Mouse (Mus musculus): ENCODE results near the gene Ptgis. TPM values are rescaled to one million over a fixed set of nuclear protein-coding genes. Genes with fewer than 3 reads are reported as not detected.

Ptgis gene
- polyA plus RNA-seq, 1 experiment from 2014 or later: 2.7 TPM

DNA sequence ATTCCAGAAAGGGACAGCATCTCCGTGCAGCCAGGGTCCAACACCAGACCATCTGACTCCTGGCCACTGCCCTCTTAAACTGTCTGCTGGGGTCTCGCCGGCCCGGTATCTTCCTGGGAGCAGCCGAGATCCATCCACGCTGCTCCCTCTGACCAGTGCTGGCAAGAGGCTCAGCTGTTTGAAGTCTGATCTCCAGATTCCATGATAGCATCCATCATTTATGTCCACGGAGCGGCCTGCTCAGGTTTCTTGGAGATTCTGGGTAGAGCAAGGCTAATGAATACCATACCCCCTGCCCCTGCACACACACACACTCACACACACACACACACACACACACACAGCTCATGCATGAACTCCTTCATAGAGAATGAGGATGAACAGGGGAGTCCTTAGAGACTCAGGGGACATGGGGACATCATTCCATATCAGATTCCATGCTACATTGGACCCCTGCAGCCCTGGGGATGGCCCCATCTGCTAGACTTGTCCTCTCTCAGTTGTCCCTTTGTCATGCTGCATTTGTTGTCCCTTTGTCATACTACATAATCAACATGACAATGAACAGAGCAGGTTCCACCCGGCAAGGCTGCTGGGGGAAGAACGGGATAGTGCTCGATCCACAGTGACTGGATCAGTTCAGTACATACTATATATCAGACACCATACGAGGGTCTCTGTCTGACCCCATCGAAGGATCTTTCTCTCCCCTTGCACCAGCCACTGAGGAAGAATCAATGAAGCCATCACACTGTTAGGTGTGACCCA, 41.6 kb downstream of the Ptgis start:
- Histone ChIP-seq H3K4me1 (peaks cover 18% of the 10 kb centered on the region), H3K4me2 (replicated peaks) (no peak overlapping the region), H3K27me3 (no peaks in the 10 kb centered on the region), H3K4me3 (no peak overlapping the region), H3K27ac (replicated peaks) (no peak overlapping the region), H3K36me3 (no peaks in the 10 kb centered on the region), H3K9me3 (no peaks in the 10 kb centered on the region), H3K9ac (replicated peaks) (no peak overlapping the region)
- no peak for ATAC-seq (replicated peaks)
- whole genome bisulfite sequencing: 74% methylated on average over 13 of the region's 13 CpGs

DNA sequence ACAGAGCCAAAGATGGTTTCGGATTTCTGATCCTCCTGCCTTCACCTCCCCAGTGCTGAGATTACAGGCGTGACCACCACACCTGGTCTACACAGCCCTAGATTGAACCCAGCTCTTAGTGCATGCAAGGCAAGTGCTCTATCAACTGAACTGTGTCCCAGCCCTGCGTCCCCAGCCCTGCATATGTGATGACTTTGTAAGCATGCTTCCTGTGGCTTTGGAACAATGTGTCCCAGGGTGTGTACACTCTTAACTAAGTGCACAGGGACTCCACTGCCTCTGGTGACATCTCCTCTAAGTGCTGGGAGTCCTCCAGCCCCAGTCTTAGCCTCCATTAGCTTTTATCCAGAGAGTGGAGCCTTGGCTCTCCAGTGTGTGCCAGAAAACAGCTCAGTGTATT, 47.0 kb downstream of the Ptgis start:
- WGBS: 87% methylated on average over 3 of the region's 3 CpGs
- H3K4me1 ChIP-seq: peaks cover 19% of the 10 kb centered on the region
- no peak overlapping the region for H3K27ac ChIP-seq (replicated peaks)
- H3K4me3 ChIP-seq: no peak overlapping the region
- no peak overlapping the region for H3K4me2 ChIP-seq (replicated peaks)
- H3K9ac ChIP-seq (replicated peaks): no peak overlapping the region
- peaks cover 21% of the 10 kb centered on the region; the same call in 1 of the 2 replicates for H3K27me3 ChIP-seq
- ATAC-seq (replicated peaks): no peak
- H3K9me3 ChIP-seq: no peaks in the 10 kb centered on the region
- H3K36me3 ChIP-seq: no peaks in the 10 kb centered on the region

DNA sequence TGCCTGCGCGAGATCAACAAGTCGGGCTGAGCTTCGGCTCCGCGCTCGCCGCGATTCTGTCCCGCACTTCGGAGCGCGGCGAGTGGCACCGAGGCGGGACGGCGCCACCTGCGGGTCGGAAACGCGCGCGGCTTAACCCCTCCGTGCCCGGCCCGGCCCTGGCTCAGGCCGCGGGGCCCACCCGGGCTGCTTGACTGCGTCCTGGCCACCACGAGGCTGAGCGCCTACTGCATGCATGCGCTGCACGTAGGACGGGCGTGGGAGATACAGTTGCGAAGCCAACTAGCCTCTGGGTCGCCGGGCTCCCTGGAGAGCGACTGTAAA, 50.4 kb downstream of the Ptgis start, which contains the start of gene Kcnb1:
Gene Kcnb1, minus strand, starts transcription at position 80 of the 324 bp plus-strand sequence.
- under 1% methylated on average over 41 of the region's 41 CpGs for WGBS
- peaks cover 24% of the 10 kb centered on the region; the same call in 1 of the 2 replicates for H3K27me3 ChIP-seq
- peak within 1 kb of the TSS; percentile 60 for H3K9ac ChIP-seq (replicated peaks)
- H3K4me2 ChIP-seq (replicated peaks): peak within 1 kb of the TSS; percentile 74
- H3K4me1 ChIP-seq: peaks cover 22% of the 10 kb centered on the region
- no peak within 1 kb of the TSS for H3K27ac ChIP-seq (replicated peaks)
- H3K36me3 ChIP-seq: no peaks in the 10 kb centered on the region
- peak within 1 kb of the TSS; percentile 58 for H3K4me3 ChIP-seq
- no peaks in the 10 kb centered on the region for H3K9me3 ChIP-seq
- ATAC-seq (replicated peaks): peak; percentile 79

DNA sequence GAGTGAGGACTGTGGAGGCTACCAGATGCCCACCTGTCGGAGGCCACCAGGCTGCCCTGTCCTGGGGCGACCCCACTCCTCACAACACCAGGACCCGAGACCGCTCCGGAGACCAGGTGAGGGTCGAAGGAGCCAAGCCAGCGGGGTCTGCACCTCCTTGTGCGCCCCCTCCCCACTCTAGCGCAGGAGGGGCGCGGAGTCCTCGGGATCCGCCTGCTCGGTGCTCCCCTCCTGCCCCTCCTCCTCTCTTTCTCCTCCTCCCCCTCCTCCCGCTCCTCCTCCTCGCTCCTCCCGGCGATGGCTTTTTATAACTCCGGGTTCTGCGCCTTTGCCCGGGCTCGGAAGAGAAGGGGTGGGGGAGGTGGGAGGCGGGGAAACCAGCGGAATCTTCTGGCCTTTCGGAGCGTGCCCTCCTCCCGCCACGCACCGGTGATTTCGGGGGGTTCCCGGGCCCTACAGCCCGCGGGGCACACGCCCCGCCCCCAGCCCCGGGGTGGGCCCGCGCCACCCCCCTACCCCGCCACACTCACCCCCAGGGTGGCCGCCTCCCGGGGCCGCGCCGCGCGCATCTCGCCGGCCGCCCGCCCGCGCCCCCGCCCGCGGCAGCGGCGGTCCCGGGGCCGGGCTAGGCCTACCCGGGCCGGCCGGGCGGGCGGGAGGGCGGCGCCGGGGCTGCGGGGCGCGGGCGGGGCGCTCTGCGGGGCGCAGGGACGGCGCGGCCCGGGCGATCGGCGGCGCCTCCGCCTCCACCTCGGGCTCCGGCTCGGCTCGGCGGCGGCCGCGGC, 50.9 kb downstream of the Ptgis start:
- Histone ChIP-seq H3K27ac (replicated peaks) (no peak overlapping the region), H3K36me3 (no peaks in the 10 kb centered on the region), H3K4me1 (peaks cover 22% of the 10 kb centered on the region), H3K4me3 (peak overlapping the region; percentile 58), H3K4me2 (replicated peaks) (peak overlapping the region; percentile 74), H3K27me3 (peaks cover 24% of the 10 kb centered on the region; the same call in 1 of the 2 replicates), H3K9me3 (no peaks in the 10 kb centered on the region), H3K9ac (replicated peaks) (peak overlapping the region; percentile 60)
- WGBS: 1% methylated on average over 48 of the region's 91 CpGs
- ATAC-seq (replicated peaks): peak; percentile 47; the same call in 1 of the 2 replicates

DNA sequence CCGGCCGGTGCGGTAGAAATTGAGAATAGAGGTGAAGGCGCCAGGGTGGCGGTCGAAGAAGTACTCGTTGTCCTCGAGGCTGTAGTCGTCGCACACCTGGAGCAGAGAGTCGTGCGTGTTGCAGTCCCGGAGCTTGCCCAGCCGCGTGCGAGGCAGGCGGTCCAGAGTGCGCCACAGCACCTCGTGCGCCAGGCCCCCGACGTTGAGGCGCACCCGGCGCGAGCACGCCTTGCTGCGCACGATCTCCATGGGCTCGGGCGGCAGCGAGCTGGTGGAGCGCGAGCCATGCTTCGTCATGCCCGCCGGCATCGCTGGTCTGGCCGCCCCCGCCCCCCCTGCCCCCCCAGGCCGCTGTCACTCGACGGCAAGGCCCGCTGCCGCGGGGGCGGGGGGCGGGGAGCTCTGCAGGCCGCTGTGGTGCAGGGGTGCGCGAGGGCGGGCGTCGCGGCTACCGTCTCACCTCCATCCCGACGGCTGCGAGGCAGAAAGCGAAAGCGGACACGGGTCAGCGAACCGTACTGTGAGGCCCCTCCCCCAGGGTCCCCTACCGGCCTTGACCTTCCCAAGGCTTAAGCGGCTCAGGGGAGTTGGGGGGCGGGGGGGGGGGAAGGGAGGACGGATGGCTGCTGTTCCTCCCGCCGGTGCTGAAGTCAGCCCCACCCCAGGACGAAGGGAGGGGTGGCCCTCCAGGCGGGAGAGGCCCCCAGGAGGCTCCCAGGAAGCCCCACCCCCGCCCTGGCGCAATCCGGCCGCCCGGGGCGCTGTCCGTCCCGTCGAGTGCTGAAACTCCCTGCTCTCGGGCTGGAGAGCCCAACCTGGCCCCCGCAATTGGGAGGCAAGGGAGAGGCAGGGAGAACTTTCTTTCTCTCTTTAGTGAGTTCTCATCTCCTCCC, 51.8 kb downstream of the Ptgis start:
- Histone ChIP-seq H3K9me3 (no peaks in the 10 kb centered on the region), H3K27me3 (peaks cover 24% of the 10 kb centered on the region; the same call in 1 of the 2 replicates), H3K4me1 (peaks cover 22% of the 10 kb centered on the region), H3K4me2 (replicated peaks) (peak overlapping the region; percentile 74), H3K27ac (replicated peaks) (no peak overlapping the region), H3K9ac (replicated peaks) (no peak overlapping the region), H3K4me3 (peak overlapping the region; percentile 58), H3K36me3 (no peaks in the 10 kb centered on the region)
- ATAC-seq (replicated peaks): peak; percentile 12; the same call in 1 of the 2 replicates
- WGBS: 19% methylated on average over 59 of the region's 83 CpGs

DNA sequence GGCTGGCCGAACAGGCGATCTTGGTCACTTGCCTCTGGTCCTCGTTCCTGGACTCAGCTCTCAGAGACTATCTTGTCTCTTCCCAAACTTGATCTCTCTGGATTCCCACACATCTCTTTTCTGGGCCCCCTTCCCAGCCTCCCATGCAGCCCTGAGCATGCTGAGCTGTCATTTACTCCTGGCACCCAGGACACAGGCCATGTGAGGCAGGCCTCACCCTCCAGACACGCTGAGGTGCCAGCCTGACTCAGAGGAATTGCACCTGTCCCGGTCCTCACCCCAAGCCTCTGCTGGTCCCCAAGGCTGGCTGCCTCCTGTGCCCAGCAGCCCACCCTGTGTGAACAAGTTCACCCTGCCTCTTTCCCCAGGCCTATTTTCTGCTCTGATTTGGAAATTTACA, 53.3 kb downstream of the Ptgis start:
- Histone ChIP-seq H3K4me2 (replicated peaks) (no peak overlapping the region), H3K27me3 (peaks cover 24% of the 10 kb centered on the region; the same call in 1 of the 2 replicates), H3K4me1 (peaks cover 22% of the 10 kb centered on the region), H3K9me3 (no peaks in the 10 kb centered on the region), H3K9ac (replicated peaks) (no peak overlapping the region), H3K4me3 (no peak overlapping the region), H3K36me3 (peaks cover 6% of the 10 kb centered on the region; the same call in 1 of the 2 replicates), H3K27ac (replicated peaks) (no peak overlapping the region)
- WGBS: 83% methylated on average over 5 of the region's 5 CpGs
- no peak for ATAC-seq (replicated peaks)

DNA sequence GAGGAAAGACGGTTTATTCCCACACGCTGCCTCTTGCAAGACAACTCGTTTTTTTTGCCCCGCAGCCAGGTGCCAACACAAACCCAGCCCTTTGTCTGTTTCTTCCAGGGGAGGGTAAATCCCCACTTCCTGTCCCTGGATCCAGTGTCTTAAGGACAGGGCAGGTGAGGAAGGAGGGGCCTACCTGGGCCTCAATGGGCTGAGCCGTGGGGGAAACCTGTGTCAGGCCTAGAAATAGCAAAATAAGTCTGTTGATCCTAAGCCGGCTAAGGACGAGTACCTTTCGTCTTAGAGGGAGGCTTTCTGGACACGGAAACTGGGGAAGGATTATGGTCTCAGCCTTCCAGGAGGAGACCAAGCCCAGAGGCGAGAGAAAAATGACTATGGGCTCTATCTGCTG, 53.9 kb downstream of the Ptgis start:
- no peak overlapping the region for H3K4me3 ChIP-seq
- H3K4me1 ChIP-seq: peaks cover 22% of the 10 kb centered on the region
- H3K27me3 ChIP-seq: peaks cover 23% of the 10 kb centered on the region; the same call in 1 of the 2 replicates
- 44% methylated on average over 10 of the region's 10 CpGs for WGBS
- no peak overlapping the region for H3K27ac ChIP-seq (replicated peaks)
- no peak overlapping the region for H3K9ac ChIP-seq (replicated peaks)
- H3K4me2 ChIP-seq (replicated peaks): no peak overlapping the region
- peaks cover 6% of the 10 kb centered on the region; the same call in 1 of the 2 replicates for H3K36me3 ChIP-seq
- no peak for ATAC-seq (replicated peaks)
- H3K9me3 ChIP-seq: no peaks in the 10 kb centered on the region

DNA sequence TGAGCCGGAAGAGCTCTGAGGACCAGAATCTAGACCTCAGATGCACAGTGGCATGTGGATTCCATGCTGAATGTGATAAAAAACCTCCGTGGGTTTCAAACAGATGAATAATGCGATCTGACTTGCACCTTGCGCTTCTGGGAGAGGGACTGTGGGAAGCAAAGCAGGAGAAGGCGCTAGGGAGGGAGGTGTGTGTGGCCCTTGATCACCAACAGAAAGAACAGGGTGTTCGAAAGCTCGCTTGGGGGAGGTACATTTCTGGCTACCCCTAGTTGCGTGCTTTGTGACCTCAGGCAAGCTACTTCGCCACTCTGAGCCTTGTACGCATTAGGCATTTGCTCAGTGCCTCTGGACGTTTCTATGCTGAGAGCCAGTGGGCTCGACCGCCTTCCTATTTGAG, 54.4 kb downstream of the Ptgis start:
- ATAC-seq (replicated peaks): no peak
- Histone ChIP-seq H3K9ac (replicated peaks) (no peak overlapping the region), H3K4me2 (replicated peaks) (no peak overlapping the region), H3K27me3 (peaks cover 18% of the 10 kb centered on the region; the same call in 1 of the 2 replicates), H3K4me1 (peaks cover 22% of the 10 kb centered on the region), H3K4me3 (no peak overlapping the region), H3K36me3 (peaks cover 6% of the 10 kb centered on the region; the same call in 1 of the 2 replicates), H3K27ac (replicated peaks) (no peak overlapping the region), H3K9me3 (no peaks in the 10 kb centered on the region)
- 64% methylated on average over 13 of the region's 13 CpGs for WGBS

DNA sequence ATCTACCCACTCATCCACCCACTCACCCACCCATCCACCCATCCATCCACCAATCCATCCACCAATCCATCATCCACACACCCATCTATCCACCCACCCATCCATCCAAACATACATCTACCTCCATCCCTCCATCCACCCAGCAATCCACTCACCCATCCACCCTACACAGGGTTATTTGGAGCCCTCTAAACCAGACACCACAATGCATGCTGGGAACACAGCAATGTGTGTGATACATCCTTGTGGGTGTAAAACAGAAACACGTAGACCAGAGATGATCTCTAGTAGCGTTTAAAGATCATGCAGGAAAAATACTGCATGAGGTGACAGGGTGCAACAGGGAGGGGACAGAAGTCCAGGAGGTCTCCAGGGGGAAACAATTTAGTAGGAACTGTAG, 55.0 kb downstream of the Ptgis start:
- Histone ChIP-seq H3K9me3 (no peaks in the 10 kb centered on the region), H3K4me2 (replicated peaks) (no peak overlapping the region), H3K9ac (replicated peaks) (no peak overlapping the region), H3K27ac (replicated peaks) (no peak overlapping the region), H3K27me3 (peaks cover 12% of the 10 kb centered on the region; the same call in 1 of the 2 replicates), H3K4me3 (no peak overlapping the region), H3K4me1 (peaks cover 19% of the 10 kb centered on the region), H3K36me3 (peaks cover 6% of the 10 kb centered on the region; the same call in 1 of the 2 replicates)
- ATAC-seq (replicated peaks): no peak
- 84% methylated on average over 2 of the region's 2 CpGs for WGBS

DNA sequence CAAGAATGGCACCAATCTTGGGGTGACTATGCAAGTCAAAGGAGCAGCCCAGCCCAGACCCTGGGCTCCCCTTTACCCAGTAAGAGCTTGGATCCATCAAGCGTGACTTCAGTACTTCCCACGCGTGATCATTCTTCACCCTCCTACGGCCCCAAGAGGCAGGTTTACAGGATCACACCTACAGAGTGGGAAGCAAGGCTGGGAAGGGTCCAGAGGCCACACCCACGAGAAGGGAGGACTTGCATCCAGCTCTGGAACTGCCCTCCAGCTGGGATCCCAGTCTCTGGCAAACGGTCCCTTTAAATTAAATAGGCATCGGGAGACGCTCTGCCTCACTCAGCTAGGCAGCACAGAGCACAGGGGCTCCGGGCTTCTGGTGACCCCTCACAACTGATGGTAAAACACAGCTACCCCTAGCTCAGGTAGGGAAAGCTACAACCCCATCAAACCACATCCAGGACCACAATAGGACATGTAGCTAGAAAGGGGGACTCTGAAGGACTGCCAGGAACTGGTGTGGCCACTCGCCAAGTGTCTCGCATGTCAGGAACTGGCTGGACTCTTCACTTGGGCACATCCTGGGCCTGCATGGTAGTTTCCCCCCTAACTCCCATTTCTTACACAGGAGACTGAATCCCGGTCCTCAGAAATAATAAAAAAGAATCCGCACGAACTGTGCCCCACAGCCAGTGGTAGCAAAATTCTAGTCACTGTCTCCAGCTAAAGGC, 58.6 kb downstream of the Ptgis start:
- WGBS: 85% methylated on average over 14 of the region's 14 CpGs
- H3K27me3 ChIP-seq: no peaks in the 10 kb centered on the region
- H3K9me3 ChIP-seq: no peaks in the 10 kb centered on the region
- no peak overlapping the region for H3K9ac ChIP-seq (replicated peaks)
- H3K4me1 ChIP-seq: no peaks in the 10 kb centered on the region
- no peak overlapping the region for H3K27ac ChIP-seq (replicated peaks)
- H3K36me3 ChIP-seq: peaks cover 6% of the 10 kb centered on the region; the same call in 1 of the 2 replicates
- no peak overlapping the region for H3K4me3 ChIP-seq
- no peak for ATAC-seq (replicated peaks)
- H3K4me2 ChIP-seq (replicated peaks): no peak overlapping the region

DNA sequence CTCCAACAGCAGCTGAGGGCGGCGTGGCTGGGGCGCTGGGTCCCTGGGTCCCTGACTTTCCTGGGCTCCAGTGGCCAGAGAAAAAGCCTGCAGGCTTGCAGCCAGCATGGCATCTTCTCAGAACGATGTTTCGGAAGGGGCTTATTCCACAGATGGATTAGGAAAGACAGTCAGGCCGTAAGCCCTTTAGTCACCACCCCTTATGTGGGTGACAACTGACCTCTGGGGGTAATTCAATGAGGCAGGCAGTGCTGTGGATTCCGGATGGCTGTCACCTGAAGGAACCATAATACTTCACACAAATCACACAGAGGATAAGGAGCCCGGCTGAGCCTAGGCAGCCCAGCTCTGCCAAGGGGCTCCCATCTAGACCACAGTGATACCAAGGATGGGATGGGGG, 59.3 kb downstream of the Ptgis start:
- no peak for ATAC-seq (replicated peaks)
- Histone ChIP-seq H3K27ac (replicated peaks) (no peak overlapping the region), H3K36me3 (peaks cover 6% of the 10 kb centered on the region; the same call in 1 of the 2 replicates), H3K4me3 (no peak overlapping the region), H3K27me3 (no peaks in the 10 kb centered on the region), H3K9me3 (no peaks in the 10 kb centered on the region), H3K4me2 (replicated peaks) (no peak overlapping the region), H3K9ac (replicated peaks) (no peak overlapping the region), H3K4me1 (no peaks in the 10 kb centered on the region)
- 81% methylated on average over 8 of the region's 8 CpGs for WGBS

Measured in forebrain, embryonic 15.5 days (tissue).